Mouse (Mus musculus) intestine, embryonic 16.5 days (tissue): Measurements from ENCODE around the gene Cnppd1. TPM values are rescaled to one million over a fixed set of nuclear protein-coding genes. Genes with fewer than 3 reads are reported as not detected.

ENCODE experiments used
- ATAC-seq: fragments of 200-750 bp; cut with Nextera tagmentation; 2 replicates; pipeline ENCODE4 v1.8.0; 2017; ENCODE audit warnings: moderate TSS enrichment, moderate library complexity
- H3K27ac ChIP-seq: fragments of 300-500 bp; sonication (generic); 2 replicates; pipeline ENCODE4 v1.5.1; 2014; ENCODE audit warnings: mild to moderate bottlenecking, low read length
- H3K27me3 ChIP-seq: fragments of 300-500 bp; sonication (generic); replicated peaks from 2 replicates; pipeline ENCODE4 v1.6.1; 2014; ENCODE audit warnings: low read length, control low read depth, mixed read lengths; ENCODE audit not compliant: control insufficient read depth, insufficient read depth
- H3K36me3 ChIP-seq: fragments of 300-500 bp; sonication (generic); 2 replicates; pipeline ENCODE4 v1.6.1; 2014; ENCODE audit warnings: low read length, control low read depth; ENCODE audit not compliant: control insufficient read depth, insufficient read depth
- H3K4me1 ChIP-seq: fragments of 300-500 bp; sonication (generic); 2 replicates; pipeline ENCODE4 v1.6.1; 2014; ENCODE audit warnings: low read length, control low read depth, mixed read lengths; ENCODE audit not compliant: control insufficient read depth, insufficient read depth
- H3K4me2 ChIP-seq: fragments of 300-500 bp; sonication (generic); 2 replicates; pipeline ENCODE4 v1.6.1; 2014; ENCODE audit warnings: low read depth, low read length, control low read depth
- H3K4me3 ChIP-seq: fragments of 300-500 bp; sonication (generic); 2 replicates; pipeline ENCODE4 v1.5.1; 2014; ENCODE audit warnings: mild to moderate bottlenecking, low read length
- H3K9ac ChIP-seq: fragments of 300-500 bp; sonication (generic); 2 replicates; pipeline ENCODE4 v1.6.1; 2014; ENCODE audit warnings: low read depth, low read length
- H3K9me3 ChIP-seq: fragments of 300-500 bp; sonication (generic); 2 replicates; pipeline ENCODE4 v1.6.1; 2016; ENCODE audit warnings: low read length, control low read depth; ENCODE audit not compliant: control insufficient read depth
- WGBS: fragments of 180-500 bp; shearing (Covaris S2); extraction: QIAGEN DNeasy Blood & Tissue Kit; methylation state at CpG from one replicate; pipeline ENCODE4 v1.1.7; 2014; 5-methylcytosine and 5-hydroxymethylcytosine counted together
- polyA plus RNA-seq: library from polyadenylated mRNA; unstranded; fragments of >200 nt; fragmentation: Nextera tagmentation; extraction: Ambion mirVana; gene quantifications from 2 replicates; pipeline ENCODE4 v1.2.1, GENCODE M21; 2015

The Cnppd1 gene
- polyA plus RNA-seq, 1 experiment from 2014 or later = 49.1 TPM

DNA sequence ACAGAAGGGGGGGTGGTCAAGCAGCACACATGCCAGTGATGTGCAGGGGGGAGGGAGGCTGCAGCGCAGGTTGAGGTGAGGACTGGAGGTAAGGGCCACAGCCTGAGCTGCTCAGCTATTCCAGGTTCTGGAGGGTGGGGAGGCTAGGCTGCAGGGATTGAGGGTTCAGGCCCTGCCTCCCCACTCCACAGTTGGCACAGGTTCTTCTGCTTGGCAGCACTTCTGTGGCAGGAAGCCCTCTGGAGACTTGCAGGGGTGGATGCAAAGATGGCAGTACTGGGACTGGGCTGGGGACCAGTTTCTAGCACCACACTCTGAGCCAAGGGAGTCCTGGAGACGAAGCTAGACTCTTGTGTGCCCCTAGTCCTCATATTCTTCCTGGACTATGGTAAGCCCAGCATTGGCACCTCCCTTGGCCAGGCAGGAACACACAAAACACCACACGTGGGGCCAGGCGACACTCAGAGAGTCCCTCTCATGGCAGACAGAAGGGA is 38.9 kb upstream of the Cnppd1 start:
- Histone ChIP-seq H3K4me1 (peaks cover 21% of the 10 kb centered on the region), H3K27me3 (no peaks in the 10 kb centered on the region), H3K9me3 (0 out of 2 replicates have a peak, but pooled peaks cover 3% of the 10 kb centered on the region), H3K9ac (no peak overlapping the region), H3K4me2 (no peak overlapping the region), H3K36me3 (peaks cover 35% of the 10 kb centered on the region), H3K27ac (no peak overlapping the region), H3K4me3 (no peak overlapping the region)
- ATAC-seq = no peak
- 82% methylated on average over 4 of the region's 4 CpGs for WGBS

GRCm38 (mm10) chr1:75180741-75181140 is 38.2 kb upstream of the Cnppd1 start:
- 0 out of 2 replicates have a peak overlapping the region, but pooled peaks have one; percentile 75 for H3K9ac ChIP-seq
- H3K36me3 ChIP-seq = peaks cover 28% of the 10 kb centered on the region
- peak overlapping the region; percentile 63 for H3K27ac ChIP-seq

DNA sequence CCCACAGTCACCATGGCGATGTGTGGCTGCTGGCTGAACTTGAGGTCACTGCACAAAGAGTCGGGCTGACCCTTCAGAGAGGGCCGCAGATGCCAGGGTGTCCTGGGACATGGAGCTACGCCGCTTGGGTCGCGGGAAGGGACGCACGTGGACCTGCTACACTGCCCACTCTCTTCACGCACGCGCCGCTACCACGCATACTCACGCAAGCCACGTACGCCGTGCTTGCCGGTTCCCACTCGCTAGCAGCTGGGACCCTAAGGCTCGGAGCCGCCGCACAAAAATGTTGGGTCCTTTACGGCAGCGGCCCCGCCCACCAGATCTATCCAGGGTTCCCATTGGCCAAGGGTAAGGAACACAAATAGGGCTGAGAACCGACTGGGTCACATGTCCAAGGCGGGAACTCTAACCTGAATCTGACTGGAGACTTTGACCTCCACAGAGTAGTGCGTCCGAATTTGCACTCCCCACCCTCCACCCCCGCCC is 37.6 kb upstream of the Cnppd1 start, which contains the start of gene Abcb6:
TSS of gene Abcb6 (minus strand) at position 288 of the 486 bp plus-strand sequence.
- H3K27me3 ChIP-seq = no peaks in the 10 kb centered on the region
- H3K4me3 ChIP-seq = peak within 1 kb of the TSS; percentile 63
- peak; percentile 94 for ATAC-seq
- WGBS = 0% methylated on average over 31 of the region's 31 CpGs
- peak within 1 kb of the TSS; percentile 63 for H3K27ac ChIP-seq
- peak within 1 kb of the TSS; percentile 75 for H3K9ac ChIP-seq
- peaks cover 23% of the 10 kb centered on the region for H3K36me3 ChIP-seq
- peaks cover 21% of the 10 kb centered on the region for H3K4me1 ChIP-seq
- 0 out of 2 replicates have a peak, but pooled peaks cover 3% of the 10 kb centered on the region for H3K9me3 ChIP-seq
- H3K4me2 ChIP-seq = peak within 1 kb of the TSS; percentile 95

More at GRCm38 (mm10) chr1:75180741-75181140, 38.2 kb upstream of the Cnppd1 start:
- Histone ChIP-seq H3K4me3 (peak overlapping the region; percentile 63), H3K4me1 (peaks cover 21% of the 10 kb centered on the region), H3K9me3 (0 out of 2 replicates have a peak, but pooled peaks cover 3% of the 10 kb centered on the region), H3K4me2 (peak overlapping the region; percentile 95), H3K27me3 (no peaks in the 10 kb centered on the region)
- peak; percentile 60 for ATAC-seq
- WGBS = 28% methylated on average over 7 of the region's 7 CpGs

GRCm38 (mm10) chr1:75179334-75180104 is 37.0 kb upstream of the Cnppd1 start:
- H3K36me3 ChIP-seq = peaks cover 18% of the 10 kb centered on the region
- H3K9ac ChIP-seq = peak overlapping the region; percentile 75
- peak overlapping the region; percentile 95 for H3K4me2 ChIP-seq
- 0 out of 2 replicates have a peak, but pooled peaks cover 3% of the 10 kb centered on the region for H3K9me3 ChIP-seq
- peak overlapping the region; percentile 63 for H3K4me3 ChIP-seq
- H3K27ac ChIP-seq = peak overlapping the region; percentile 39; the same call in 1 of the 2 replicates
- peak; percentile 42 for ATAC-seq
- no peaks in the 10 kb centered on the region for H3K27me3 ChIP-seq
- peaks cover 21% of the 10 kb centered on the region for H3K4me1 ChIP-seq
- 6% methylated on average over 23 of the region's 23 CpGs for WGBS

GRCm38 (mm10) chr1:75168472-75169464 is 26.3 kb upstream of the Cnppd1 start, which contains the start of gene Zfand2b:
Gene Zfand2b, plus strand, starts transcription at chr1:75168646.
- peak within 1 kb of the TSS; percentile 90 for H3K9ac ChIP-seq
- no peaks in the 10 kb centered on the region for H3K9me3 ChIP-seq
- peaks cover 13% of the 10 kb centered on the region for H3K4me1 ChIP-seq
- peak within 1 kb of the TSS; percentile 89 for H3K4me2 ChIP-seq
- H3K27me3 ChIP-seq = no peaks in the 10 kb centered on the region
- 2% methylated on average over 59 of the region's 59 CpGs for WGBS
- H3K27ac ChIP-seq = peak within 1 kb of the TSS; percentile 93
- peaks cover 7% of the 10 kb centered on the region for H3K36me3 ChIP-seq
- ATAC-seq = peak; percentile 99
- H3K4me3 ChIP-seq = peak within 1 kb of the TSS; percentile 88

- no peaks in the 10 kb centered on the region for H3K27me3 ChIP-seq
- H3K9me3 ChIP-seq = no peaks in the 10 kb centered on the region
- H3K4me1 ChIP-seq = peaks cover 13% of the 10 kb centered on the region
- peak overlapping the region; percentile 88 for H3K4me3 ChIP-seq
- ATAC-seq = peak; percentile 31
- H3K36me3 ChIP-seq = peaks cover 7% of the 10 kb centered on the region
- peak overlapping the region; percentile 17 for H3K27ac ChIP-seq
- peak overlapping the region; percentile 90 for H3K9ac ChIP-seq
- peak overlapping the region; percentile 89 for H3K4me2 ChIP-seq
- WGBS = 7% methylated on average over 7 of the region's 7 CpGs
Measured at GRCm38 (mm10) chr1:75168093-75168471, 25.6 kb upstream of the Cnppd1 start.

- no peaks in the 10 kb centered on the region for H3K36me3 ChIP-seq
- 83% methylated on average over 4 of the region's 4 CpGs for WGBS
- no peak for ATAC-seq
- H3K27me3 ChIP-seq = no peaks in the 10 kb centered on the region
- no peak overlapping the region for H3K27ac ChIP-seq
- H3K4me2 ChIP-seq = no peak overlapping the region
- H3K9me3 ChIP-seq = no peaks in the 10 kb centered on the region
- H3K4me1 ChIP-seq = no peaks in the 10 kb centered on the region
- no peak overlapping the region for H3K9ac ChIP-seq
- no peak overlapping the region for H3K4me3 ChIP-seq
Measured at GRCm38 (mm10) chr1:75160256-75160617, 17.7 kb upstream of the Cnppd1 start.

GRCm38 (mm10) chr1:75159540-75160255 is 17.2 kb upstream of the Cnppd1 start:
- no peak for ATAC-seq
- no peak overlapping the region for H3K27ac ChIP-seq
- no peaks in the 10 kb centered on the region for H3K27me3 ChIP-seq
- no peak overlapping the region for H3K9ac ChIP-seq
- no peaks in the 10 kb centered on the region for H3K9me3 ChIP-seq
- no peak overlapping the region for H3K4me2 ChIP-seq
- H3K4me3 ChIP-seq = no peak overlapping the region
- no peaks in the 10 kb centered on the region for H3K4me1 ChIP-seq
- 66% methylated on average over 5 of the region's 5 CpGs for WGBS
- no peaks in the 10 kb centered on the region for H3K36me3 ChIP-seq
